ENCODE assay signal across 9 mouse cellular contexts in genomic region chr16:28610940-28611339, GRCm38 (mm10).
A peak's percentile ranks its signal among the peaks of the same experiment; 100 is the strongest.
DNase-seq lines count a peak whose midpoint lies in the region; ATAC-seq and TF ChIP-seq lines count a peak whose summit lies in the region.
"Had no signal": no experiment of that assay in that cellular context is flagged by ENCODE, and none has a peak within 500 bp of the region (broad histone marks: within the 10 kb centered on the region; RNA-seq: fewer than 3 reads in every experiment).

No protein-coding gene starts in this region.

- no peak for ATAC-seq in hindbrain, embryonic 14.5 days (ENCODE audit: low FRiP score)
- ATAC-seq in hindbrain, embryonic 12.5 days (ENCODE audit: low FRiP score): no peak
- no peak for ATAC-seq in hindbrain, postnatal 0 days
- ATAC-seq in CD4-positive, CD25-positive, alpha-beta regulatory T cell, adult 4 months: no peak

- TF ChIP-seq CTCF in E14TG2a.4 (conservative IDR thresholded peaks at IDR 0.05; ENCODE audit: low read length): peak; percentile 45
- TF ChIP-seq CTCF in hindbrain, postnatal 0 days (IDR thresholded peaks at IDR 0.05; ENCODE audit: low read depth): peak; percentile 54

- no peak overlapping the region for H3K4me3 ChIP-seq in hindbrain, embryonic 14.5 days (replicated peaks; ENCODE audit: low read length)
- H3K4me3 ChIP-seq in hindbrain, embryonic 12.5 days: no peak overlapping the region
- H3K4me3 ChIP-seq in E14TG2a.4 (replicated peaks; ENCODE audit: low read length): no peak overlapping the region
- H3K4me3 ChIP-seq in hindbrain, postnatal 0 days (ENCODE audit: low read length): no peak overlapping the region
- H3K4me3 ChIP-seq: hindbrain, embryonic 15.5 days had no signal

- H3K9me3 ChIP-seq in hindbrain, embryonic 14.5 days (ENCODE audit: control insufficient read depth, low read length): 0 out of 2 replicates have a peak, but pooled peaks cover under 1% of the 10 kb centered on the region
- H3K9me3 ChIP-seq in hindbrain, embryonic 12.5 days (replicated peaks): no peaks in the 10 kb centered on the region
- no peaks in the 10 kb centered on the region for H3K9me3 ChIP-seq in E14TG2a.4 (ENCODE audit: low read length)
- H3K9me3 ChIP-seq in hindbrain, postnatal 0 days (ENCODE audit: low read length): no peaks in the 10 kb centered on the region
- H3K9me3 ChIP-seq: hindbrain, embryonic 15.5 days had no signal

- H3K4me2 ChIP-seq in hindbrain, embryonic 14.5 days (replicated peaks): no peak overlapping the region
- no peak overlapping the region for H3K4me2 ChIP-seq in hindbrain, embryonic 12.5 days (replicated peaks)
- no peak overlapping the region for H3K4me2 ChIP-seq in hindbrain, postnatal 0 days (ENCODE audit: low read depth, low read length)
- H3K4me2 ChIP-seq: hindbrain, embryonic 15.5 days had no signal

- no peaks in the 10 kb centered on the region for H3K27me3 ChIP-seq in hindbrain, embryonic 14.5 days (ENCODE audit: control insufficient read depth, insufficient read depth, low read length)
- no peaks in the 10 kb centered on the region for H3K27me3 ChIP-seq in hindbrain, embryonic 12.5 days
- H3K27me3 ChIP-seq in E14TG2a.4 (ENCODE audit: insufficient read depth, low read length): no peaks in the 10 kb centered on the region
- H3K27me3 ChIP-seq in hindbrain, postnatal 0 days (ENCODE audit: insufficient read depth, low read length): no peaks in the 10 kb centered on the region
- H3K27me3 ChIP-seq: hindbrain, embryonic 15.5 days had no signal

- H3K9ac ChIP-seq in hindbrain, embryonic 14.5 days: no peak overlapping the region
- no peak overlapping the region for H3K9ac ChIP-seq in hindbrain, embryonic 12.5 days
- no peak overlapping the region for H3K9ac ChIP-seq in hindbrain, postnatal 0 days (replicated peaks; ENCODE audit: low read length)
- H3K9ac ChIP-seq: hindbrain, embryonic 15.5 days had no signal

- WGBS in hindbrain, embryonic 14.5 days: 16% methylated on average over 3 of the region's 3 CpGs
- 23% methylated on average over 3 of the region's 3 CpGs for WGBS in hindbrain, embryonic 12.5 days
- 22% methylated on average over 3 of the region's 3 CpGs for WGBS in hindbrain, postnatal 0 days

- no peaks in the 10 kb centered on the region for H3K4me1 ChIP-seq in hindbrain, embryonic 14.5 days (replicated peaks; ENCODE audit: control insufficient read depth, insufficient read depth, low read length)
- peaks cover 3% of the 10 kb centered on the region; the same call in 1 of the 2 replicates for H3K4me1 ChIP-seq in hindbrain, embryonic 12.5 days
- no peaks in the 10 kb centered on the region for H3K4me1 ChIP-seq in E14TG2a.4 (replicated peaks; ENCODE audit: low read depth, low read length)
- H3K4me1 ChIP-seq in hindbrain, postnatal 0 days (ENCODE audit: insufficient read depth, low read length): no peaks in the 10 kb centered on the region
- H3K4me1 ChIP-seq: hindbrain, embryonic 15.5 days had no signal

- DNase-seq in hindbrain, embryonic 14.5 days (ENCODE audit: low spot score): peak; percentile 43
- peak; percentile 51 for DNase-seq in adrenal gland, postnatal 10 days
- DNase-seq in hindbrain, postnatal 0 days (ENCODE audit: low spot score): peak; percentile 58
- DNase-seq in lung, postnatal 10 days: peak; percentile 21
- no peak for DNase-seq in cerebellum, adult 11-12 months

- no peaks in the 10 kb centered on the region for H3K36me3 ChIP-seq in hindbrain, embryonic 14.5 days (replicated peaks; ENCODE audit: control insufficient read depth, insufficient read depth)
- H3K36me3 ChIP-seq in hindbrain, embryonic 12.5 days: no peaks in the 10 kb centered on the region
- H3K36me3 ChIP-seq in E14TG2a.4 (ENCODE audit: insufficient read depth, low read length): no peaks in the 10 kb centered on the region
- H3K36me3 ChIP-seq in hindbrain, postnatal 0 days (ENCODE audit: insufficient read depth, low read length): no peaks in the 10 kb centered on the region
- H3K36me3 ChIP-seq: hindbrain, embryonic 15.5 days had no signal

- H3K27ac ChIP-seq in hindbrain, embryonic 14.5 days: no peak overlapping the region
- H3K27ac ChIP-seq in hindbrain, embryonic 12.5 days: no peak overlapping the region
- no peak overlapping the region for H3K27ac ChIP-seq in hindbrain, postnatal 0 days
- H3K27ac ChIP-seq: hindbrain, embryonic 15.5 days had no signal
